Mouse (Mus musculus) heart, embryonic 14.5 days (tissue): ENCODE results near the gene Bcl3. TPM values are rescaled to one million over a fixed set of nuclear protein-coding genes. Genes with fewer than 3 reads are reported as not detected.

Source experiments
- ATAC-seq: fragments of 200-750 bp; cut with Nextera tagmentation; 2 replicates; pipeline ENCODE4 v1.8.0; 2017; ENCODE audit warnings: low read depth, moderate TSS enrichment; ENCODE audit not compliant: insufficient number of reproducible peaks, insufficient read depth, low FRiP score
- H3K27ac ChIP-seq, 2 experiments: fragments of 200-500 bp in 1 of 2; fragments of 300-500 bp in 1 of 2; sonication (generic) in 1 of 2; replicated peaks in 1 of 2; 2 replicates each; pipeline ENCODE4 v1.5.1; 2012 to 2014; ENCODE audit warnings: low read depth in 2 of 2, low read length in 2 of 2, control low read depth in 1 of 2, mild to moderate bottlenecking in 1 of 2, mixed read lengths in 1 of 2; ENCODE audit not compliant: control insufficient read depth in 1 of 2, insufficient read depth in 1 of 2
- H3K27me3 ChIP-seq: fragments of 300-500 bp; sonication (generic); 2 replicates; pipeline ENCODE4 v1.6.1; 2014; ENCODE audit warnings: mild to moderate bottlenecking, low read length, control low read depth; ENCODE audit not compliant: control insufficient read depth, insufficient read depth
- H3K36me3 ChIP-seq: fragments of 300-500 bp; sonication (generic); 2 replicates; pipeline ENCODE4 v1.6.1; 2014; ENCODE audit warnings: mild to moderate bottlenecking, control low read depth, low read length, mixed read lengths; ENCODE audit not compliant: control insufficient read depth, insufficient read depth
- H3K4me1 ChIP-seq, 2 experiments: fragments of 200-500 bp in 1 of 2; fragments of 300-500 bp in 1 of 2; sonication (generic) in 1 of 2; 2 replicates each; pipeline ENCODE4 v1.6.1; 2012 to 2014; ENCODE audit warnings: low read length in 2 of 2, control low read depth in 1 of 2, mixed read lengths in 1 of 2; ENCODE audit not compliant: control insufficient read depth in 2 of 2, insufficient read depth in 2 of 2
- H3K4me2 ChIP-seq: fragments of 300-500 bp; sonication (generic); 2 replicates; pipeline ENCODE4 v1.6.1; 2014; ENCODE audit warnings: mild to moderate bottlenecking, low read length
- H3K4me3 ChIP-seq, 2 experiments: fragments of 200-500 bp in 1 of 2; fragments of 300-500 bp in 1 of 2; sonication (generic) in 1 of 2; 2 replicates each; pipeline ENCODE4 v1.5.1; 2012 to 2014; ENCODE audit warnings: low read length in 2 of 2, mild to moderate bottlenecking in 2 of 2, control low read depth in 1 of 2, low read depth in 1 of 2, moderate library complexity in 1 of 2; ENCODE audit not compliant: control insufficient read depth in 1 of 2, insufficient read depth in 1 of 2
- H3K9ac ChIP-seq: fragments of 300-500 bp; sonication (generic); 2 replicates; pipeline ENCODE4 v1.6.1; 2014; ENCODE audit warnings: mild to moderate bottlenecking, low read length
- H3K9me3 ChIP-seq: fragments of 300-500 bp; sonication (generic); 2 replicates; pipeline ENCODE4 v1.6.1; 2016; ENCODE audit warnings: low read length, control low read depth; ENCODE audit not compliant: control insufficient read depth
- WGBS: fragments of 180-500 bp; shearing (Covaris S2); extraction: QIAGEN DNeasy Blood & Tissue Kit; methylation state at CpG from one replicate; pipeline ENCODE4 v1.1.7; 2014; 5-methylcytosine and 5-hydroxymethylcytosine counted together
- polyA plus RNA-seq: library from polyadenylated mRNA; unstranded; fragments of >200 nt; fragmentation: Nextera tagmentation; extraction: Ambion mirVana; gene quantifications from 2 replicates; pipeline ENCODE4 v1.2.1, GENCODE M21; 2014

Gene Bcl3
- polyA plus RNA-seq, 1 experiment from 2014 or later: 1.7 TPM

DNA sequence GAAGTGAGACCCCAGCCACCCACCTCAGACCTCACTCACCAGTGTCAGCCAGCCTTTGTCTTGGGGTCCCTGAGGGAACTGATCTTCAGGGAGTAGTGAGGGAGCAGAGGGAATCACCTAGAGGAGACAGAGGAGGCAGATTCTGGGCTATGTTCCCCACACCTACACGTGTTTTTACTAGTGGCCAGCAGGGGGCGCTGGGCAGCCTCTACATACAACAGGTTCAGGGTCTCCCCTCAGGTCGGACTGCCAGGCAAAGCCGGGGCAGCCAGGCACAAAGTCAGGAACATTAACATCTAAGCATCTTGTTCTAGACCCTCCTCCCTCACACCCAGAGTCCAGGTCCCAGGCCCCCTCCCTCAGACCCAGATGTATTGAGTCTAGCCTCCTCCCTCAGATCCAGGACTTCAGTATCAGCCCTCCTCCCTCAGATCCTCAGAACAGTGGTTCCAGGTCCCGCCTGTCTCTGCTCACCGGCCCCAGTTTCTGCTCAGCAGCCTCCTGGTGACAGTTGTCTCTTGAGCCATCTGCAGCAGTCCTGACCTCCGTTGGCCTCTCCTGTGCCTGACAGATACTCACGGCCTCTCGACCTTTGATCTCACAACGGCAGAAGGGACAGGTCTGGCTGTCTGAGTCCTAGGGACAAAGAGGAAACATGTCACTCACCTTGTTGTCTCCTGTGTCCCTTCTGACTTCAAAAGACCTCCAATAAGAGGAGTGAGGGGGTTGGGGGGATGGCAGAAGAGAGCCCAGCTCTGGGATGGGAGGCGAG lies 37.6 kb downstream of the Bcl3 start:
- Histone ChIP-seq H3K9me3 (no peaks in the 10 kb centered on the region), H3K9ac (no peak overlapping the region), H3K27ac (no peak overlapping the region), H3K4me3 (no peak overlapping the region), H3K36me3 (no peaks in the 10 kb centered on the region), H3K4me1 (peaks cover 0 to 3% of the 10 kb centered on the region in 2 experiments; a peak in 1 of 4 replicates), H3K27me3 (no peaks in the 10 kb centered on the region), H3K4me2 (no peak overlapping the region)
- no peak for ATAC-seq
- 19% methylated on average over 11 of the region's 11 CpGs for WGBS

GRCm38 (mm10) chr7:19783630-19784029 lies 38.9 kb downstream of the Bcl3 start:
- H3K4me1 ChIP-seq: no peaks in the 10 kb centered on the region
- no peak overlapping the region for H3K9ac ChIP-seq
- no peaks in the 10 kb centered on the region for H3K27me3 ChIP-seq
- WGBS: 74% methylated on average over 8 of the region's 8 CpGs
- H3K36me3 ChIP-seq: no peaks in the 10 kb centered on the region
- no peak for ATAC-seq
- H3K9me3 ChIP-seq: no peaks in the 10 kb centered on the region
- no peak overlapping the region for H3K27ac ChIP-seq
- H3K4me3 ChIP-seq: no peak overlapping the region
- no peak overlapping the region for H3K4me2 ChIP-seq

GRCm38 (mm10) chr7:19782645-19783044 lies 39.9 kb downstream of the Bcl3 start:
- H3K9ac ChIP-seq: no peak overlapping the region
- no peak for ATAC-seq
- WGBS: 89% methylated on average over 4 of the region's 4 CpGs
- H3K27me3 ChIP-seq: no peaks in the 10 kb centered on the region
- no peaks in the 10 kb centered on the region for H3K4me1 ChIP-seq
- no peak overlapping the region for H3K27ac ChIP-seq
- H3K4me3 ChIP-seq: no peak overlapping the region
- no peaks in the 10 kb centered on the region for H3K9me3 ChIP-seq
- H3K4me2 ChIP-seq: no peak overlapping the region
- H3K36me3 ChIP-seq: no peaks in the 10 kb centered on the region

- ATAC-seq: no peak
Observed at GRCm38 (mm10) chr7:19781741-19782140, 40.8 kb downstream of the Bcl3 start.

GRCm38 (mm10) chr7:19779903-19780302 lies 42.7 kb downstream of the Bcl3 start:
- Histone ChIP-seq H3K4me1 (no peaks in the 10 kb centered on the region), H3K4me2 (no peak overlapping the region), H3K9ac (no peak overlapping the region), H3K9me3 (no peaks in the 10 kb centered on the region), H3K27ac (no peak overlapping the region), H3K27me3 (no peaks in the 10 kb centered on the region), H3K36me3 (no peaks in the 10 kb centered on the region), H3K4me3 (no peak overlapping the region)
- WGBS: 69% methylated on average over 4 of the region's 4 CpGs
- no peak for ATAC-seq

More at GRCm38 (mm10) chr7:19781741-19782140, 40.8 kb downstream of the Bcl3 start:
- no peaks in the 10 kb centered on the region for H3K27me3 ChIP-seq
- no peak overlapping the region for H3K27ac ChIP-seq
- H3K36me3 ChIP-seq: no peaks in the 10 kb centered on the region
- no peak overlapping the region for H3K4me2 ChIP-seq
- H3K9me3 ChIP-seq: no peaks in the 10 kb centered on the region
- no peaks in the 10 kb centered on the region for H3K4me1 ChIP-seq
- no peak overlapping the region for H3K9ac ChIP-seq
- no peak overlapping the region for H3K4me3 ChIP-seq
- 90% methylated on average over 7 of the region's 7 CpGs for WGBS

DNA sequence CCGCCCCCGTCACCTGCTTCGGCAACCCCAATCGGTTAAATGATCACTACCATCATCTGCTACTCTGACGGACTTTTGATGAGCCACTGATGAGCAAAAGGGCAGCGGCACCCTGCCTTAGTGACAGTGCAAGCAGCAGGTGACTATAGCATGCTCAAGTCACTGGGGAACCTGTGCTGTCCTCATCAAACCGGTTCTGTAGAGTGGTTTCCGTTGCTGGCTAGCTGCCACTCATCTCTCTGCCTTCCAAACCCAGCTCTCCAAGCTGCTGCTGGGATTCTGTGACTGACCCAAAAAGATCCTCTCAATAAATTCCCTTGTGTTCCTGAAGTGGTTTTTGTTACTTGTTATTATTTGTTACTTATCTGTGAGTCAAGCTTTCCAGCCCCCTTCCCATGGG lies 43.9 kb downstream of the Bcl3 start:
- no peak for ATAC-seq
- H3K4me2 ChIP-seq: no peak overlapping the region
- H3K9ac ChIP-seq: no peak overlapping the region
- H3K4me1 ChIP-seq: no peaks in the 10 kb centered on the region
- no peaks in the 10 kb centered on the region for H3K9me3 ChIP-seq
- H3K27me3 ChIP-seq: no peaks in the 10 kb centered on the region
- no peak overlapping the region for H3K27ac ChIP-seq
- H3K4me3 ChIP-seq: no peak overlapping the region
- H3K36me3 ChIP-seq: no peaks in the 10 kb centered on the region
- 76% methylated on average over 8 of the region's 8 CpGs for WGBS

- Histone ChIP-seq H3K4me3 (no peak overlapping the region), H3K27ac (no peak overlapping the region), H3K9me3 (no peaks in the 10 kb centered on the region), H3K36me3 (no peaks in the 10 kb centered on the region), H3K27me3 (no peaks in the 10 kb centered on the region), H3K9ac (no peak overlapping the region), H3K4me2 (no peak overlapping the region), H3K4me1 (no peaks in the 10 kb centered on the region)
- ATAC-seq: no peak
- 82% methylated on average over 11 of the region's 11 CpGs for WGBS
Observed at GRCm38 (mm10) chr7:19777049-19777723, 45.4 kb downstream of the Bcl3 start.
